Mouse (Mus musculus) thymus, adult 2 months (tissue): ENCODE results near the gene Map4. TPM values are rescaled to one million over a fixed set of nuclear protein-coding genes. Genes with fewer than 3 reads are reported as not detected.
A peak's percentile ranks its signal among the peaks of the same experiment; 100 is the strongest.
"Not testable (repeated sequence)": the region's sequence is repeated elsewhere in the genome, so short reads cannot be mapped to it uniquely, and the experiment has no call there.

Experiments
- DNase-seq: peaks from one replicate; pipeline ENCODE4 v3.0.0; 2021
- H3K27ac ChIP-seq: fragments of 200-500 bp; 2 replicates; pipeline ENCODE4 v1.5.1; 2012; ENCODE audit warnings: low read length, control low read depth; ENCODE audit not compliant: control insufficient read depth, insufficient read depth
- H3K27me3 ChIP-seq: fragments of 200-500 bp; 2 replicates; pipeline ENCODE4 v1.6.1; 2012; ENCODE audit warnings: mild to moderate bottlenecking, low read length, moderate library complexity, mixed read lengths; ENCODE audit not compliant: control insufficient read depth, insufficient read depth
- H3K36me3 ChIP-seq: fragments of 200-500 bp; 2 replicates; pipeline ENCODE4 v1.6.1; 2012; ENCODE audit warnings: mild to moderate bottlenecking, low read length, moderate library complexity; ENCODE audit not compliant: control insufficient read depth, insufficient read depth
- H3K4me1 ChIP-seq: fragments of 200-500 bp; replicated peaks from 2 replicates; pipeline ENCODE4 v1.6.1; 2012; ENCODE audit warnings: low read length; ENCODE audit not compliant: control insufficient read depth, insufficient read depth
- H3K4me3 ChIP-seq: fragments of 200-500 bp; 2 replicates; pipeline ENCODE4 v1.5.1; 2012; ENCODE audit warnings: mild to moderate bottlenecking, low read length, control low read depth, moderate library complexity; ENCODE audit not compliant: control insufficient read depth, insufficient read depth
- CTCF ChIP-seq: fragments of 200-500 bp; IDR thresholded peaks from 2 replicates; pipeline ENCODE4 v1.5.1; 2012; ENCODE audit warnings: mild to moderate bottlenecking, control low read depth, low read length, moderate library complexity, borderline replicate concordance; ENCODE audit not compliant: control insufficient read depth, poor library complexity, insufficient read depth; ENCODE audit errors: extremely low read depth
- POLR2A ChIP-seq: fragments of 200-500 bp; IDR thresholded peaks from 2 replicates; pipeline ENCODE4 v1.6.1; 2012; ENCODE audit warnings: mild to moderate bottlenecking, low read length, control low read depth, moderate library complexity; ENCODE audit not compliant: control insufficient read depth, poor library complexity, insufficient read depth; ENCODE audit errors: extremely low read depth
- WGBS: fragments of 180-500 bp; shearing (Covaris S2); methylation state at CpG from one replicate; pipeline ENCODE4 v1.1.7; 2018; 5-methylcytosine and 5-hydroxymethylcytosine counted together
- polyA plus RNA-seq: library from polyadenylated mRNA; depleted of rRNA; stranded (reverse); fragments of >200 nt; gene quantifications from 2 replicates; pipeline ENCODE4 v1.2.3, GENCODE M21; 2012

Gene Map4
- polyA plus RNA-seq, 1 experiment = 463 TPM

DNA sequence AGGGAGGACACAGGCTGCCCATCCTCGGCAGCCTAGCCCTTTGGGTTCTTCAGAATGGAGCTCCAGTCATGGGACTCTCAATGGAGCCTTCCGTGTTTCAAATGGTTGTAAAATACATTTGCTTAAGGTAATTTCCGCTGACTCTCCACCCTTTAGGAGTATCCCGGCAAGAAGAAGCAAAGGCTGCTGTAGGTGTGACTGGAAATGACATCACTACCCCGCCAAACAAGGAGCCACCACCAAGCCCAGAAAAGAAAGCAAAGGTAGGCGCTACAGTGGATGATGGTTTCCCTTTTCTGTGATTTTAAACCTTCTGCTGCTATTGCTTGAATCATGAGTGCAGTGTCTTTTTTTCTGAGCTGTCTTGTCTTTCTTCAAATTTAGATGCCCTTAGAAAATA is 131.6 kb downstream of the Map4 start:
- TF ChIP-seq POLR2A (no peak), CTCF (no peak)
- Histone ChIP-seq H3K4me1 (peaks cover 22% of the 10 kb centered on the region), H3K36me3 (peaks cover 13% of the 10 kb centered on the region), H3K27ac (peak overlapping the region; percentile 100), H3K27me3 (no peaks in the 10 kb centered on the region), H3K4me3 (peak overlapping the region; percentile 43)
- DNase-seq = peak; percentile 43
- WGBS = 77% methylated on average over 6 of the region's 6 CpGs

DNA sequence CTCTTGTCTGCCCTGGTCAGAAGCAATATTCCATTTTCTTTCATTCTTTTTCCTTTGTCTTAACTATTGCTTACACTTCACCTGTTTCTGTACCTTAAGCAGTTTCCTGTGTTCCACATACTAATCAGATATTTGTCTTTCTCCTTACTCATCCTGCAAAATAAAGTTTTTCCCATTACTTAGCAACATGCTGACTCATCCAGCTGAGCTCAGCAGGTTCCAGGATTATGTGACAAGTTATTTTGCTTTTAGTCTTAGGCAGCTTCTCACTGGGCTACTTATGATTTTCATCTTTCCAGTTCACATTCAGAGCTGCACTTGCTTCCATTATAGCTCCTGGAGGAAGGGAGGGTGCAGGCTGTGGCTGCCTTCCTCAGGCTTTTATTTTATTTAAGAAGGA is 133.4 kb downstream of the Map4 start:
- Histone ChIP-seq H3K27ac (peak overlapping the region; percentile 55; the same call in 1 of the 2 replicates), H3K36me3 (peaks cover 31% of the 10 kb centered on the region), H3K27me3 (no peaks in the 10 kb centered on the region), H3K4me3 (peak overlapping the region; percentile 36), H3K4me1 (peaks cover 21% of the 10 kb centered on the region)
- TF ChIP-seq CTCF (no peak), POLR2A (no peak)
- no peak for DNase-seq

DNA sequence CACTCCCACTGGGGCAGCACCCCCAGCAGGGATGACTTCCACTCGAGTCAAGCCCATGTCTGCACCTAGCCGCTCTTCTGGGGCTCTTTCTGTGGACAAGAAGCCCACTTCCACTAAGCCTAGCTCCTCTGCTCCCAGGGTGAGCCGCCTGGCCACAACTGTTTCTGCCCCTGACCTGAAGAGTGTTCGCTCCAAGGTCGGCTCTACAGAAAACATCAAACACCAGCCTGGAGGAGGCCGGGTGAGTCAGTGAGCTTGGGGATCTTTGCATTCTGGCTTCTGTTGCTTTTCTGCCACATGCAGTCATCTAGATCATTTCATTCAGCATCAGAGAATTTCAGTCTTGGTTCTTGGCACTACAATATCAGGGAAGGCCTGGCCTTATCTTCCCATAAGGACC is 137.5 kb downstream of the Map4 start:
- Histone ChIP-seq H3K4me1 (peaks cover 10% of the 10 kb centered on the region), H3K36me3 (peaks cover 63% of the 10 kb centered on the region), H3K4me3 (no peak overlapping the region), H3K27me3 (no peaks in the 10 kb centered on the region), H3K27ac (no peak overlapping the region)
- TF ChIP-seq POLR2A = no peak
- no peak for TF ChIP-seq CTCF
- 97% methylated on average over 6 of the region's 6 CpGs for WGBS
- DNase-seq = no peak

DNA sequence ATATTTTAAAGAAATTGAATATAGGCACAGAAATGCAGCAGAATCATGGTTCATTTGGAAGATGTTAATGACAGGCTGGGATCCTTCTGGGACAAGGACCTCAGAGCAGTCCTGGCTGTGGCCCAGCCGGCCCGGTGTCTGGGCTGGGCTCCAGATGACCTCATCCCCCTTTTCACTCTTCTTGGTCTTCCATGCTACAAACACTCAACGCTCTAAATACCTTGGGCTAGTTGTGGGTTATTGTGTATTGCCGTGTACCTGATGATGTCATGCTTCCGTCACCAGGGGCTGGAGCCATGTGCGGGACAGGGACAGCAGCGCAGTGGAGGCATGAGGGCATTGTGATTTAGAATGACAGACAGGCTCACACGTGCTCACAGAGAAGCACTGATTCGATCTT is 139.1 kb downstream of the Map4 start:
- H3K36me3 ChIP-seq = peaks cover 74% of the 10 kb centered on the region
- H3K27me3 ChIP-seq = no peaks in the 10 kb centered on the region
- WGBS = 95% methylated on average over 9 of the region's 9 CpGs
- no peak for DNase-seq
- no peak overlapping the region for H3K27ac ChIP-seq
- H3K4me3 ChIP-seq = no peak overlapping the region
- peaks cover 5% of the 10 kb centered on the region; the same call in 1 of the 2 replicates for H3K4me1 ChIP-seq
- TF ChIP-seq POLR2A (no peak), CTCF (no peak)

DNA sequence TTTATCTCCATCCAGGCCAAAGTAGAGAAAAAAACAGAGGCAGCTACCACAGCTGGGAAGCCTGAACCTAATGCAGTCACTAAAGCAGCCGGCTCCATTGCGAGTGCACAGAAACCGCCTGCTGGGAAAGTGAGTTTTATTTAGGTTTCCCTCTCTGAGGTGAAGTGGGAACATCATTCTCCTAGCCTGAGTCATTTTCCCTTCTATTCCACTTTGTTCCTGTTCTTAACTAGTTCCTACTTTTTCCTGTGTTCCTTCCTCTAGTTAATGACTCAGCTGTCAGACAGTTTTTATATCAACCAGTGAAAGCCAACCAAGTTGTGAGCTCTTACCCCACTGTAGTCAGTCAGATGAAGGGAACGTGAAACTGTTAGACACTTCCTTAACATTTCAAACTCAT is 139.8 kb downstream of the Map4 start:
- peaks cover 74% of the 10 kb centered on the region for H3K36me3 ChIP-seq
- H3K27me3 ChIP-seq = no peaks in the 10 kb centered on the region
- TF ChIP-seq CTCF (no peak), POLR2A (no peak)
- peaks cover 5% of the 10 kb centered on the region; the same call in 1 of the 2 replicates for H3K4me1 ChIP-seq
- DNase-seq = no peak
- H3K4me3 ChIP-seq = no peak overlapping the region
- WGBS = 94% methylated on average over 4 of the region's 4 CpGs
- H3K27ac ChIP-seq = no peak overlapping the region

DNA sequence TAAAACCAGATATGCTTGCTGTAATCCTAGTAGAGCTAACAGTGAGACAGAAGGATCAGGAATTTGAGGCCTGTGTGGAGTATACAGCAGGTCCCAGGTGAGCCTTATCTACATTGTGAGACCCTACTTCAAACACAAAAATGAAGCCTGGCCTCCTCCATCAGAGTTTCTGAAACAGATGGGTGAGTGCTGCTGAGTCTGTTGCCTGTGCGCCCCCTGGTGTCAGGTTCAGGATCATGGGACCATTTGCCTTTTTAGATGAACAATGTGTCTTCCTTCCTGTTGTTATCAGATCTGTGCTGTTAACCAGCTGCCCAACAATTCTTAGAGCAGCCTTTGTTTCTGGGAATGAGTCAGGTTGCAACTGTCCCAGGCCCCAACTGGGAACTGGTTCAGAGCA is 140.6 kb downstream of the Map4 start:
- TF ChIP-seq CTCF (peak; percentile 19; the same call in 1 of the 2 replicates), POLR2A (no peak)
- WGBS = 24% methylated on average over 1 of the region's 1 CpGs
- H3K36me3 ChIP-seq = peaks cover 73% of the 10 kb centered on the region
- DNase-seq = peak; percentile 87
- H3K27me3 ChIP-seq = no peaks in the 10 kb centered on the region
- H3K27ac ChIP-seq = no peak overlapping the region
- peaks cover 2% of the 10 kb centered on the region; the same call in 1 of the 2 replicates for H3K4me1 ChIP-seq
- no peak overlapping the region for H3K4me3 ChIP-seq

DNA sequence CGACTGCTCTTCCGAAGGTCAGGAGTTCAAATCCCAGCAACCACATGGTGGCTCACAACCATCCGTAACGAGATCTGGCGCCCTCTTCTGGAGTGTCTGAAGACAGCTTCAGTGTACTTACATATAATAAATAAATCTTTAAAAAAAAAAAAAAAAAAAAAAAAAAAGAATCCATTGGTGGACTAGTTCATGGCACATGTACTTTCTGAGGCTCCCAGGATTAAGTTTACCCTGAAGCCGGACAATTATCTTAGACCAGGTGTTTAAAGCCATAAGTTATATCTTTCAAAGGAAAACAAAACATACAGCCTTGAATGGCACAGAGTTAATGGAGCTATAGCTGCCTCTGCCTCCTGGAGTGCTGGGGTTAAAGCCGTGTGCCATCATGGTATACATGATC is 145.2 kb downstream of the Map4 start:
- DNase-seq, H3K27me3 ChIP-seq, H3K4me1 ChIP-seq, H3K27ac ChIP-seq, H3K4me3 ChIP-seq: not testable (repeated sequence)
- H3K36me3 ChIP-seq = peaks cover 74% of the 10 kb centered on the region
- 98% methylated on average over 4 of the region's 7 CpGs for WGBS
